Mouse (Mus musculus) cerebellum, adult 2 months (tissue): ENCODE data around the gene Tnfaip2. TPM values are rescaled to one million over a fixed set of nuclear protein-coding genes. Genes with fewer than 3 reads are reported as not detected.

Experiments
- DNase-seq, 2 experiments: peaks; one replicate each; pipeline ENCODE4 v3.0.0; 2021
- H3K27ac ChIP-seq: fragments of 200-500 bp; 2 replicates; pipeline ENCODE4 v1.5.1; 2012; ENCODE audit warnings: low read length, control low read depth, inconsistent platforms; ENCODE audit not compliant: insufficient read depth
- H3K27me3 ChIP-seq: fragments of 200-500 bp; 2 replicates; pipeline ENCODE4 v1.6.1; 2012; ENCODE audit warnings: inconsistent platforms, mild to moderate bottlenecking, low read length, moderate library complexity; ENCODE audit not compliant: control insufficient read depth, insufficient read depth
- H3K4me1 ChIP-seq: fragments of 200-500 bp; 2 replicates; pipeline ENCODE4 v1.6.1; 2011; ENCODE audit warnings: low read length; ENCODE audit not compliant: control insufficient read depth, insufficient read depth
- H3K4me3 ChIP-seq: fragments of 200-500 bp; replicated peaks from 2 replicates; pipeline ENCODE3; 2011; ENCODE audit warnings: mild to moderate bottlenecking, low read depth, low read length, control low read depth; ENCODE audit not compliant: insufficient read depth
- CTCF ChIP-seq: fragments of 200-500 bp; IDR thresholded peaks from 2 replicates; pipeline ENCODE4 v1.5.1; 2011; ENCODE audit warnings: low read depth, mild to moderate bottlenecking, control low read depth, low read length, moderate library complexity, borderline replicate concordance; ENCODE audit not compliant: insufficient read depth
- POLR2A ChIP-seq: fragments of 200-500 bp; IDR thresholded peaks from 2 replicates; pipeline ENCODE4 v1.6.1; 2011; ENCODE audit warnings: low read length, control low read depth, borderline replicate concordance; ENCODE audit not compliant: insufficient read depth
- whole genome bisulfite sequencing: fragments of 180-500 bp; shearing (Covaris S2); methylation state at CpG from one replicate; pipeline ENCODE4 v1.1.7; 2018; 5-methylcytosine and 5-hydroxymethylcytosine counted together
- polyA plus RNA-seq: library from polyadenylated mRNA; depleted of rRNA; stranded (reverse); fragments of >200 nt; gene quantifications from 2 replicates; pipeline ENCODE4 v1.2.3, GENCODE M21; 2012

The Tnfaip2 gene
- polyA plus RNA-seq, 1 experiment = 0.87 TPM

GRCm38 (mm10) chr12:111466369-111466768 lies 24.1 kb downstream of the Tnfaip2 start:
- Histone ChIP-seq H3K4me1 (peaks cover 6% of the 10 kb centered on the region), H3K27me3 (no peaks in the 10 kb centered on the region), H3K27ac (no peak overlapping the region), H3K4me3 (no peak overlapping the region)
- DNase-seq = no peak
- TF ChIP-seq POLR2A = no peak
- no peak for TF ChIP-seq CTCF
- 94% methylated on average over 3 of the region's 3 CpGs for WGBS

- TF ChIP-seq POLR2A = no peak
- TF ChIP-seq CTCF = no peak
- Histone ChIP-seq H3K27ac (no peak overlapping the region), H3K4me1 (no peaks in the 10 kb centered on the region), H3K27me3 (no peaks in the 10 kb centered on the region), H3K4me3 (no peak overlapping the region)
- DNase-seq = no peak
- 79% methylated on average over 7 of the region's 7 CpGs for WGBS
These were observed 25.9 kb downstream of the Tnfaip2 start for GRCm38 (mm10) chr12:111468206-111468605.

- peak; percentile 59 to 72 for DNase-seq
- H3K4me1 ChIP-seq = no peaks in the 10 kb centered on the region; the same call in 1 of the 2 replicates
- no peak overlapping the region for H3K27ac ChIP-seq
- no peaks in the 10 kb centered on the region for H3K27me3 ChIP-seq
- 12% methylated on average over 8 of the region's 8 CpGs for WGBS
- no peak overlapping the region for H3K4me3 ChIP-seq
- TF ChIP-seq CTCF (peak; percentile 92), POLR2A (no peak)
These were observed 27.2 kb downstream of the Tnfaip2 start for GRCm38 (mm10) chr12:111469507-111469906.

- no peak for DNase-seq
- WGBS = 70% methylated on average over 1 of the region's 1 CpGs
These were observed 28.9 kb downstream of the Tnfaip2 start for GRCm38 (mm10) chr12:111471119-111471518.

GRCm38 (mm10) chr12:111471721-111472120 lies 29.5 kb downstream of the Tnfaip2 start:
- TF ChIP-seq CTCF = no peak
- TF ChIP-seq POLR2A = no peak
- H3K27ac ChIP-seq = no peak overlapping the region
- no peak overlapping the region for H3K4me3 ChIP-seq
- 69% methylated on average over 3 of the region's 3 CpGs for WGBS
- no peak for DNase-seq
- H3K4me1 ChIP-seq = peaks cover 3% of the 10 kb centered on the region; the same call in 1 of the 2 replicates
- H3K27me3 ChIP-seq = no peaks in the 10 kb centered on the region

More at GRCm38 (mm10) chr12:111471119-111471518, 28.9 kb downstream of the Tnfaip2 start:
- Histone ChIP-seq H3K4me3 (no peak overlapping the region), H3K27me3 (no peaks in the 10 kb centered on the region), H3K27ac (no peak overlapping the region), H3K4me1 (peaks cover 3% of the 10 kb centered on the region; the same call in 1 of the 2 replicates)
- TF ChIP-seq POLR2A (no peak), CTCF (no peak)

DNA sequence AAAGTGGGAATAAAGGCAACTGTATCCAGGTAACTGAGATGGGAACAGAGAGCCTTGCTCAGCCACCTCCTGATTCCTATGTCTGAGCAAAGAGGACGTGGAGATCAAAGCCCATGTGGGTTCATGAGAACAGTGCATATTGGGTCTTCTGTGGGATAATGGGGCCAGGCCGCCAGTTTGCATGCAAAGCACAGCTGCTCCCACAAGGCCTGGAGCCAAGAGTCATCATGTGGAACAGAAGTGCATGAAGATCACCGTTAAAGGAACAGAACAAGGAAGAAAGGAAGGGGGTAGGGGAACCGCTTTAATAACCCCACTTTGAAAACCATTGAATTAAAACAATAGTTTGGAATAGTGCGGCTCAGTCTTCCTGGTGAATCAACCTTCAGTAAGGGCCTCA lies 30.6 kb downstream of the Tnfaip2 start:
- no peak for TF ChIP-seq POLR2A
- TF ChIP-seq CTCF = no peak
- WGBS = 55% methylated on average over 5 of the region's 5 CpGs
- Histone ChIP-seq H3K27ac (no peak overlapping the region), H3K4me1 (peaks cover 3% of the 10 kb centered on the region; the same call in 1 of the 2 replicates), H3K27me3 (no peaks in the 10 kb centered on the region), H3K4me3 (no peak overlapping the region)
- no peak for DNase-seq

GRCm38 (mm10) chr12:111474384-111474783 lies 32.1 kb downstream of the Tnfaip2 start:
- H3K4me1 ChIP-seq = peaks cover 3% of the 10 kb centered on the region; the same call in 1 of the 2 replicates
- no peak for DNase-seq
- H3K4me3 ChIP-seq = no peak overlapping the region
- WGBS = 93% methylated on average over 3 of the region's 3 CpGs
- no peaks in the 10 kb centered on the region for H3K27me3 ChIP-seq
- TF ChIP-seq POLR2A (no peak), CTCF (no peak)
- H3K27ac ChIP-seq = no peak overlapping the region

DNA sequence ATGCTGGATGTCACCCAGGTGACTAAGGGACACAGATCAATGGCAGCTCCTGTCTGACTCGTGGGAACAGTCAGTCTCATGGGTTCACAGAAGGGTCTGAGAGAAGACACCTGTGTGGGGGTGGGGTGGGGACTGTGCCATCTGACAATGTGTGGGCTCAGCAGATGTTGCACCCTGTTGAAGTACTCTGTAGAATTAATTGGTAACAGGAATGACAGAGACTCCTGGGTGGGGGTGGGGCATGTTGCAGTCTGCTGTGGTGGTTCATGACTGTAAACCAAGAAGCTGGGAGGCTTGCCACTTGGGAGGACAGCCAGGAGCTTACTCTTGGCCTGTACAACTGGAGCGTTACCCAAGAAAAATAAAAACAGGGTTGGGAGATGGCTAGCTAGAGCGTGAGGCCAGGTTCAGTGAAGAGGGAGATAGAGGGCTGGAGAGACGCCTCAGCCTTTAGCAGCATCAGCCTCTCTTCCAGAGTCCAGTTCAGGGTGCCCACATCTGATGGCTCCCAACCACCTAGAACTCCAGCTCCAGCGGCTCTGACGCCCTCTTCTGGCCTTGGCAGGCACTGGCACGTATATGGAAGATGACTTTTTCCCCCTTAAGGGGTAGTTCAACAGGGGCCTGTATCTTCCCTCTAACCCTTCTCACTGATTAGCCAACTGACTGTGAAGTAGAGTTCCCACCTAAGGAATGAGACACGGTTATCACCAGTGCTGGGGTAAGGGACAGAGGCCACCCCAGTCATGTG lies 32.8 kb downstream of the Tnfaip2 start:
- DNase-seq = peak in 1 of 2 experiments; percentile 27
- no peak overlapping the region for H3K27ac ChIP-seq
- no peak overlapping the region for H3K4me3 ChIP-seq
- TF ChIP-seq POLR2A (no peak), CTCF (no peak)
- H3K4me1 ChIP-seq = peaks cover 3% of the 10 kb centered on the region; the same call in 1 of the 2 replicates
- 39% methylated on average over 8 of the region's 8 CpGs for WGBS
- H3K27me3 ChIP-seq = no peaks in the 10 kb centered on the region
